Mouse (Mus musculus): ENCODE data around the gene Olig3. TPM values are rescaled to one million over a fixed set of nuclear protein-coding genes. Genes with fewer than 3 reads are reported as not detected.

Olig3 gene
- polyA plus RNA-seq, 1 experiment from 2014 or later = 36.6 TPM

DNA sequence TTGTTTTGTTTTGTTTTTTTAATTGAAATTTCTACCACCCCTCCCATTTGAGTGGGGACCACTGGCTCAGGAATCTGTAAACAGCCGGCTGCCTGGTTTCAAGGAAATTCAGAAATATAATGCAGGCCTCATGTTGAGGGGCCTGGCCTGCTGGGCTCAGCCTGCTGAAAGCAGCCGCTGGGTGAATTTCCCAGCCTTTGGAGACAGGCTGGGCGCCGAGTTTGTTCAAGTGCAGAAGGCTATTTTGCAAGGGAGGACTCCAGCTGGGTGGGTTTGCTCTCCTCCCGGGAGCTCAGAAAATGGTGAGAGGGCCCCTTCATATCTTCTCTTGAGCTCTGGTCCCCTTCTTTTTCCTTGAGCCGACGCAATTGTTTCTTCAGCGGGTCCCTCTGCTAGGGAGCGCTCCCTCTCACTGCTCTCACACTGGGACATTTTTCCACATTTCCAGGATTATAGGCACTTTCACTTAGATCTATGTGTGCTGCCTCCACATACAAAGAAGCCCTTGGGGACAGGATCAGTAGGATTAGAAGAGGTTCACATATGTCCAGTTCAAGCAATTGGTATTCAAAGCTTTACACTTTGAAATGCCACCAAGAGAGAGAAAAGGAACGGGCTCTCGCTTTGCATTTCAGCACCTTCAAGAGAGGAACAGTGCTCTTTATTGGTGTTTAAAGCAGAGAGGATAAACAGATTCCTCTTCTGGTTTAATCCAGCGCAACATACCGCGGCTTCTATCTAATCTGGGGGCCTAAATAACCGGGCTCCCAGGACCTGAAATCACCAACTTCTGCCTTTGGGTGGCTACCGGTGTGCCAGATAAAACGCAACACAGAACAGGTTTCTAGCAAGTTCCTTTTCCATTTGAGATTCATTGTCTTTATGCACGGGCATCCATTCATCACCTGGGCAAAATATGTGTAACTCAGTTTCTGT, 17.4 kb upstream of the Olig3 start:
- no peaks in the 10 kb centered on the region for H3K4me1 ChIP-seq (ENCODE audit: control insufficient read depth, insufficient read depth, low read length)
- no peak for ATAC-seq (ENCODE audit: insufficient read depth, low FRiP score, low TSS enrichment)
- WGBS = 10% methylated on average over 18 of the region's 18 CpGs
- DNase-seq (ENCODE audit: low spot score) = no peak
- H3K27me3 ChIP-seq (ENCODE audit: control insufficient read depth, insufficient read depth, low read length) = 0 out of 2 replicates have a peak, but pooled peaks cover 2% of the 10 kb centered on the region
- no peak overlapping the region for H3K27ac ChIP-seq (ENCODE audit: low read depth, low read length)
- no peaks in the 10 kb centered on the region for H3K9me3 ChIP-seq (ENCODE audit: control insufficient read depth, low read length)
- no peak overlapping the region for H3K9ac ChIP-seq (ENCODE audit: low read length)
- H3K4me3 ChIP-seq (ENCODE audit: low read depth, low read length) = no peak overlapping the region
- H3K36me3 ChIP-seq (ENCODE audit: control insufficient read depth, insufficient read depth, low read length) = no peaks in the 10 kb centered on the region
- no peak overlapping the region for H3K4me2 ChIP-seq (ENCODE audit: low read depth)

DNA sequence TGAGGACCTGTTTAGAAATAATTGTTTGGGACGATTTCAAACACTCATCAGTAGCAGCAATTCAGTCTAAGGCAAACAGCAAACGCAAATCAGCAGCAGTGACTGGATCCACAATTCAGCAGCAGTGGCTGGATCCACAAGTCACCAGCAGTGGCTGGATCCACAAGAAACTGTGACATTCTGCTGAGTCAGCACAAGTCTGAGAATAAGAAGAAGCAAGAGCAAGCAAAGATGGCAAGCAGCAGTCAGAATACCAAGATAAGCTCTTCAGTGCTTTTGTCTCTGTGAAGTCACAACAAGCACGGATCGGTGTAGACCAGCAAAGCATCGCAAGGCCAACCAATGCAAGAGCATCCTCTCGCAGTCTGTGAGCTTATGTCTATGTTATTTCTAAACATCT, 12.3 kb upstream of the Olig3 start:
- no peaks in the 10 kb centered on the region for H3K9me3 ChIP-seq (ENCODE audit: control insufficient read depth, low read length)
- WGBS = 93% methylated on average over 6 of the region's 6 CpGs
- 0 out of 2 replicates have a peak, but pooled peaks cover 5% of the 10 kb centered on the region for H3K27me3 ChIP-seq (ENCODE audit: control insufficient read depth, insufficient read depth, low read length)
- no peak overlapping the region for H3K4me2 ChIP-seq (ENCODE audit: low read depth)
- ATAC-seq (ENCODE audit: insufficient read depth, low FRiP score, low TSS enrichment) (no peak), DNase-seq (ENCODE audit: low spot score) (no peak)
- no peak overlapping the region for H3K27ac ChIP-seq (ENCODE audit: low read depth, low read length)
- no peaks in the 10 kb centered on the region for H3K4me1 ChIP-seq (ENCODE audit: control insufficient read depth, insufficient read depth, low read length)
- no peak overlapping the region for H3K9ac ChIP-seq (ENCODE audit: low read length)
- H3K4me3 ChIP-seq (ENCODE audit: low read depth, low read length) = no peak overlapping the region
- no peaks in the 10 kb centered on the region for H3K36me3 ChIP-seq (ENCODE audit: control insufficient read depth, insufficient read depth, low read length)

DNA sequence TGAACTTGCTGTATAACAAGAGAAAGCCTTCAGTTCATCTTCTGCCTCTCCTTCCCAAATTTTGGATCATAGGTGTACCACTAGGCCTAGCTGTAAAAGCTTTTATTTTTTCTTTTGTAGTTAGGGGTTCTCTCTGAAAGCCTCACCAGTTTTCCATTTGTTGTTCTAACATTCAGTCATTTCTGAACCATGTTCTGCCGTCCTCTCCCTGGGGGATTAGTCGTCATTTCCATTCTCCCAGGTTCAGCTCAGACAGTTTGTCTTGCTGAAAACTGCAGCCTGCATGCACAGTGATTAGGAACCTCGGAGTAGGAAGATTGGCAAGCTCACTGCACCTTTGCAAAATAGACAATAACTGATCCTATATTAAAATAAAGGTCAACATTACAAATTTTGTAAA, 7.0 kb upstream of the Olig3 start:
- ATAC-seq (ENCODE audit: insufficient read depth, low FRiP score, low TSS enrichment) = no peak
- Histone ChIP-seq H3K4me2 (ENCODE audit: low read depth) (no peak overlapping the region), H3K9me3 (ENCODE audit: control insufficient read depth, low read length) (no peaks in the 10 kb centered on the region), H3K4me1 (ENCODE audit: control insufficient read depth, insufficient read depth, low read length) (no peaks in the 10 kb centered on the region), H3K9ac (ENCODE audit: low read length) (no peak overlapping the region), H3K4me3 (ENCODE audit: low read depth, low read length) (no peak overlapping the region), H3K27me3 (ENCODE audit: control insufficient read depth, insufficient read depth, low read length) (peaks cover 30% of the 10 kb centered on the region), H3K36me3 (ENCODE audit: control insufficient read depth, insufficient read depth, low read length) (no peaks in the 10 kb centered on the region), H3K27ac (ENCODE audit: low read depth, low read length) (no peak overlapping the region)
- no peak for DNase-seq (ENCODE audit: low spot score)
- WGBS = 42% methylated on average over 3 of the region's 3 CpGs

DNA sequence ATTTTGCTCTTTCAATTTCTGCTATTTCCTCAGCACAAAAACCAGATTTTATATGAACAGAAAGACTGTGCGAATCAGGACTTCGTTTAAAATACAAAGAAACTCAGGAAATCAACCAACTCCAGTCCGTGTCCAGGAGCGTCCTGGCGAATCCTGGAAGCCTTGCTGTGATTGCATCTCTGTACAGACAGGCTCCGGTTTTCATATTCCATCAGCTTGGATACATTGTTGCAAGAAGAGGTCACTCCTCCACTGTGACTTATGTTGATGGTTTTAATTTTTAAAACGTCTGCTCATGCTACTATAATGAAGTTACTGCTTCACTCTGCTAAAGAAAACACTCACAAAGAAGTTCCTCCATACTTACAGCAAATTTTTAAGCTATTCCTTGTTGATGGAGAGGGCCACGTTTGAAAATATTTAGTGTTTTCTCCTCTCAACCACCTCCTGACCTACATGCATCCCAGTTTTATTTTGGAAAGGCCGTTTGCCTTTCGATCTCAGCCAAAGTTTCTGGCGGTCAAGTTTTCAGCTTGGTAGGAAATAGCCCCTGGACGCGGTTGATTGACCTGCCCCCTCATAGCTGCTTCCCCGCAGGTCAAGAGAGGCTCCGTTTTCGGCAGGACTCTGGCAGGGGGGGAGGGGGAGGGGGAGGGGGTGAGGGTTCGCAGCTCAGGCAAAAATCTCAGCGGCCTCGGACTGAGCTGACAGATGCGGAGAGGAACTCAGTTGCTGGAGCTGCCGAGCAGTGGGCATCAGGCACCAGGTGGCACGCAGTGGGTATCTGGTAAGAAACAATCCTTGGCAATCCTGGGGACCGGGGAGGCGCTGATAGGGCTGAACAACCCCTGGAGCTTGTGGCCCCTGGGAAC, 4.1 kb upstream of the Olig3 start:
- Histone ChIP-seq H3K27me3 (ENCODE audit: control insufficient read depth, insufficient read depth, low read length) (peaks cover 56% of the 10 kb centered on the region), H3K9ac (ENCODE audit: low read length) (no peak overlapping the region; the same call in 1 of the 2 replicates), H3K4me1 (ENCODE audit: control insufficient read depth, insufficient read depth, low read length) (no peaks in the 10 kb centered on the region), H3K9me3 (ENCODE audit: control insufficient read depth, low read length) (no peaks in the 10 kb centered on the region), H3K27ac (ENCODE audit: low read depth, low read length) (no peak overlapping the region), H3K4me3 (ENCODE audit: low read depth, low read length) (peak overlapping the region; percentile 9; the same call in 1 of the 2 replicates), H3K4me2 (ENCODE audit: low read depth) (peak overlapping the region; percentile 28), H3K36me3 (ENCODE audit: control insufficient read depth, insufficient read depth, low read length) (no peaks in the 10 kb centered on the region)
- DNase-seq (ENCODE audit: low spot score) (no peak), ATAC-seq (ENCODE audit: insufficient read depth, low FRiP score, low TSS enrichment) (0 out of 2 replicates have a peak, but pooled peaks have one; percentile 12)
- WGBS = under 1% methylated on average over 24 of the region's 24 CpGs

DNA sequence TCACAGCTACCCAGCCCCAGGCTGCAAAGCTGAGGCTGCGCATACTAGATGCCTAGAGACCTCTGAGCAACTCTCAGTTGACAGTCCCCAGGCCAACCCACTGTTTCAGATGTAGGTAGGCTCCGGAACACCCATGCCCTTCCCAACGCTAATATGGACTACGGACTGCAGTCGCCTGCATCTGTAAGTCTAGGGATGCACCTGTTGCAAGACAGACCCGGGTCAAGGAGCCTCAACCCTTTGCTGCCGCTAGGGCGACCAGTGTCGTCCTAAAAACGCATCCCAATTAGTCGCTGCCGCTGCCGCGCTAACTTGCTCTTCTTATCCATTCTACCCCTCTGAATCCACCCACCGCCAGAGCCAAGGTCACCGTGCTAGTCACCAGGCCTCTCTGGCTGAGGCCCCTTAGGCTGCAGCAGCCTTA, 3.4 kb upstream of the Olig3 start:
- WGBS = 0% methylated on average over 16 of the region's 16 CpGs
- Histone ChIP-seq H3K4me1 (ENCODE audit: control insufficient read depth, insufficient read depth, low read length) (no peaks in the 10 kb centered on the region), H3K36me3 (ENCODE audit: control insufficient read depth, insufficient read depth, low read length) (no peaks in the 10 kb centered on the region), H3K9me3 (ENCODE audit: control insufficient read depth, low read length) (no peaks in the 10 kb centered on the region), H3K27ac (ENCODE audit: low read depth, low read length) (no peak overlapping the region), H3K4me3 (ENCODE audit: low read depth, low read length) (peak overlapping the region; percentile 9), H3K4me2 (ENCODE audit: low read depth) (peak overlapping the region; percentile 28), H3K27me3 (ENCODE audit: control insufficient read depth, insufficient read depth, low read length) (peaks cover 62% of the 10 kb centered on the region), H3K9ac (ENCODE audit: low read length) (peak overlapping the region; percentile 29; the same call in 1 of the 2 replicates)
- DNase-seq (ENCODE audit: low spot score) (peak; percentile 51), ATAC-seq (ENCODE audit: insufficient read depth, low FRiP score, low TSS enrichment) (peak; percentile 28; the same call in 1 of the 2 replicates)

DNA sequence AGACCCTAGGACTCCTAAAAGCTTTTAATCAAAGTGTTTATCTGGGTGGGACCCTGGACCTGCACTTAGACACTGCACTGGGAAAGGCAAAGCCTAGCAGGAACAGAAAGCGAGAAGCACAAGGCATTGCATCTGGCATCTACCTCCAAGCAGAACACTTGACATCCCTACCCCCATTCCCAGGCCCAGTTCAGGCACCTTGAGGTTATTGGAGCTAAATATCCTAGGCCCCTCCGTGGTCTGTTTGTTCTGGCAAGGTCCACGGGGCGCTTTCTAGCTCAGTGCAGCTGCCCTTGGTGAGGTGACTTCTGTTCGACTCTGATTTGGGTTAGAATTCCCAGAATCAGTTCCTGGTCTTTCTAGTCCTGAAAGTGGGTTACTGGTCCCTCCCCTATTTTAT, 2.7 kb upstream of the Olig3 start:
- 0 out of 2 replicates have a peak overlapping the region, but pooled peaks have one; percentile 3 for H3K4me3 ChIP-seq (ENCODE audit: low read depth, low read length)
- no peak overlapping the region for H3K9ac ChIP-seq (ENCODE audit: low read length)
- ATAC-seq (ENCODE audit: insufficient read depth, low FRiP score, low TSS enrichment) (no peak), DNase-seq (ENCODE audit: low spot score) (no peak)
- no peak overlapping the region for H3K27ac ChIP-seq (ENCODE audit: low read depth, low read length)
- no peak overlapping the region for H3K4me2 ChIP-seq (ENCODE audit: low read depth)
- H3K27me3 ChIP-seq (ENCODE audit: control insufficient read depth, insufficient read depth, low read length) = peaks cover 67% of the 10 kb centered on the region
- 10% methylated on average over 5 of the region's 5 CpGs for WGBS
- H3K9me3 ChIP-seq (ENCODE audit: control insufficient read depth, low read length) = no peaks in the 10 kb centered on the region
- H3K4me1 ChIP-seq (ENCODE audit: control insufficient read depth, insufficient read depth, low read length) = no peaks in the 10 kb centered on the region
- no peaks in the 10 kb centered on the region for H3K36me3 ChIP-seq (ENCODE audit: control insufficient read depth, insufficient read depth, low read length)

DNA sequence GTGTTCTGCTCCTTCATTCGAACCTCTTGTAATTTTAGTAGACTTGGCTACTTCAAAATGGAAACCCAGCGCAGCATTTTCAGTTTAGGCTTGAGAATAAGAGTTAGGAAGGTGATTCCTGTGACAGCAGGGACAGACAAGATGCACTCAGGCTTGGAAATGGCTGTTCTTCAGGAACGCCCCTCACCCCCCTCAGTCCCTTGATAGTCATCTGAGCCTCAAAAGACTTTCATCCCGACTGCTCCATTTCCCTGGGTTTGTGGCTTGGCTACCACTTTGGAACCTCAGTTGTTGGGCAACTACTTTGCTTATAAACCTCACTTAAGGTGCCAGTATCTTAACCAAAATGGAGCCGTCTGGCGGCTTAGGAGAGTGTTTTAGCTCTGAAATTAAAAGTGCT, 2.2 kb upstream of the Olig3 start:
- H3K27ac ChIP-seq (ENCODE audit: low read depth, low read length) = no peak overlapping the region
- DNase-seq (ENCODE audit: low spot score) (no peak), ATAC-seq (ENCODE audit: insufficient read depth, low FRiP score, low TSS enrichment) (no peak)
- peaks cover 72% of the 10 kb centered on the region for H3K27me3 ChIP-seq (ENCODE audit: control insufficient read depth, insufficient read depth, low read length)
- H3K4me1 ChIP-seq (ENCODE audit: control insufficient read depth, insufficient read depth, low read length) = no peaks in the 10 kb centered on the region
- H3K36me3 ChIP-seq (ENCODE audit: control insufficient read depth, insufficient read depth, low read length) = no peaks in the 10 kb centered on the region
- peak overlapping the region; percentile 8; the same call in 1 of the 2 replicates for H3K4me3 ChIP-seq (ENCODE audit: low read depth, low read length)
- no peaks in the 10 kb centered on the region for H3K9me3 ChIP-seq (ENCODE audit: control insufficient read depth, low read length)
- 3% methylated on average over 6 of the region's 6 CpGs for whole genome bisulfite sequencing
- no peak overlapping the region for H3K9ac ChIP-seq (ENCODE audit: low read length)
- peak overlapping the region; percentile 31 for H3K4me2 ChIP-seq (ENCODE audit: low read depth)

DNA sequence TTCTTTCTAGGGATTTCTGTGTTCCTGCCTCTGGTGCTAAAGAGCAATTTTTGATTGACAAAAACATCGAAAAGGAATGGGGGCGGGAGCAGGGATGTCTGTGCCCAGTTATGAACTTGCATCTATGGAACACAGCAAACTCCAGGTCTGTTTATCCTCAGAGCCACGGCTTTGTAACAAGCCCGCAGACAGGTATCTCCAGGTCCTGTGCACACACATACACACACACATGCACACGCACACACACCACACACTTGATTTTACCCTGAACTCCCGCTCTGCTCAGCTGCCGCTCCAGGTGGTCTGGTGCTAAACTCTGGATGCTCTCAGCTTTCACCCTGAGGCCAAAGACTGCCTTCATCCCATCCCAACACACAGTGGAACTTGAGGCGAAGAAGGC, 1.3 kb upstream of the Olig3 start:
- DNase-seq (ENCODE audit: low spot score) = no peak
- H3K9me3 ChIP-seq (ENCODE audit: control insufficient read depth, low read length) = no peaks in the 10 kb centered on the region
- peaks cover 79% of the 10 kb centered on the region for H3K27me3 ChIP-seq (ENCODE audit: control insufficient read depth, insufficient read depth, low read length)
- H3K4me2 ChIP-seq (ENCODE audit: low read depth) = peak overlapping the region; percentile 31
- peak overlapping the region; percentile 12; the same call in 1 of the 2 replicates for H3K4me3 ChIP-seq (ENCODE audit: low read depth, low read length)
- no peaks in the 10 kb centered on the region for H3K36me3 ChIP-seq (ENCODE audit: control insufficient read depth, insufficient read depth, low read length)
- H3K4me1 ChIP-seq (ENCODE audit: control insufficient read depth, insufficient read depth, low read length) = no peaks in the 10 kb centered on the region
- 3% methylated on average over 8 of the region's 8 CpGs for WGBS
- ATAC-seq (ENCODE audit: insufficient read depth, low FRiP score, low TSS enrichment) = no peak
- no peak overlapping the region for H3K9ac ChIP-seq (ENCODE audit: low read length)
- no peak overlapping the region for H3K27ac ChIP-seq (ENCODE audit: low read depth, low read length)
